Mouse (Mus musculus): ENCODE results near the gene Loxl4.
A peak's percentile ranks its signal among the peaks of the same experiment; 100 is the strongest.

Loxl4 gene

DNA sequence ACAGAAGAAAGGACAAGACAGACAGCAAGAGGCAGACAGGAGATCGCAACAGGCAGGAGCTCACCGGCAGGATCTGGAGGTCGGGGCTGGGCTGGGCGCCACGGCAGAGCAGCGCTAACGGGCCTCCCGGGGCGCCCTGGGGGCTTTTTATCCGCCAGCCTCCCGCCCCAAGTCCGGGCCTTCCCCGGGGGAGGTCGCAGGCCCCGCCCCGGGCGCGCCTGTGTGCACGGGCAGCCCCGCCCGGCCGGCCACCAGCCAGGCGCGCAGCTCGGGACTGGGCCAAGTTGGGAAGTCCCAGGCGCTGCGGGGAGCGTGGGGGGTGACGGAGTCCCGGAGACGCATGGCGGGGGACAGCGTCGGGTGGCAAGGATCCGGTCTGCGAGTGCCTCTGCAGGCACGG, at the start of gene Loxl4:
Loxl4 (minus strand) TSS at position 160 of the 400 bp plus-strand sequence.
- DNase-seq (ENCODE audit: low spot score) = peak; percentile 54

DNA sequence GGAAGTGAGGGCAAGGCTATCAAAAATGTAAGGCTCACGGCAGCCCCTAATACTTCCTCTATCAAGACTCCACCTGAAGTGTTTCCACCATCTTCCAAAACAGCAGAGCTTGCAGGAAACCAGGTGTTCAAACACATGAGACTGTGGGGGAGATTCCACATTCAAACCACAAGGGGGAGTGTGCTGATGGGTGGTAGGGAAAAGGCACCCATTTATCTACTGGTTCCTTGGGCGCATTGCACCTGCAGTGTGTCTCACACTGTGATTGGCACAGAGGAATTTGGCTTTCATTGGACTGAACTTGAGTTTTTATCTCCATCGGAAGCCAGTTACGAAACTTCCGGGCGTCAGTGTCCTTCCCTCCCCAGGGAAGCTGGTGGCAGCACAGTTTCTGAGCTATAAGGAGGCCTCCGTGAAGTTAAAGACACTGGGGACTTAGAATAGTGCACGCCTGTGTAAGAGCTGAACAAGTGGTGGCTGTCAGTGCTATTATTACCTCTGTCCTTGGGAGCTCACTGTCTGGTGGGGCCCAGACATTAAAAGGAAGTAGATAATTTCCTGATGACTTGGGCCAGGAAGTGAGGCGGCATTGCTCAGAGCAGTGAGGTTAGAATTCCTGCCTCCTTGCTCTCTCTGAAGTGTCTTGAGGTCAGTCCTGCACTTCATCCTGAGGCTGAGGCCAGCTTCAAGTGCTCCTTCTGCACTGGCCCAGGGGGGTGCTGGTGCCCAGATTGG, 49.0 kb upstream of the Loxl4 start:
- DNase-seq (ENCODE audit: low spot score) = no peak

- no peak for DNase-seq (ENCODE audit: low spot score)
Observed at GRCm38 (mm10) chr19:42660244-42660565, 47.6 kb upstream of the Loxl4 start.

DNA sequence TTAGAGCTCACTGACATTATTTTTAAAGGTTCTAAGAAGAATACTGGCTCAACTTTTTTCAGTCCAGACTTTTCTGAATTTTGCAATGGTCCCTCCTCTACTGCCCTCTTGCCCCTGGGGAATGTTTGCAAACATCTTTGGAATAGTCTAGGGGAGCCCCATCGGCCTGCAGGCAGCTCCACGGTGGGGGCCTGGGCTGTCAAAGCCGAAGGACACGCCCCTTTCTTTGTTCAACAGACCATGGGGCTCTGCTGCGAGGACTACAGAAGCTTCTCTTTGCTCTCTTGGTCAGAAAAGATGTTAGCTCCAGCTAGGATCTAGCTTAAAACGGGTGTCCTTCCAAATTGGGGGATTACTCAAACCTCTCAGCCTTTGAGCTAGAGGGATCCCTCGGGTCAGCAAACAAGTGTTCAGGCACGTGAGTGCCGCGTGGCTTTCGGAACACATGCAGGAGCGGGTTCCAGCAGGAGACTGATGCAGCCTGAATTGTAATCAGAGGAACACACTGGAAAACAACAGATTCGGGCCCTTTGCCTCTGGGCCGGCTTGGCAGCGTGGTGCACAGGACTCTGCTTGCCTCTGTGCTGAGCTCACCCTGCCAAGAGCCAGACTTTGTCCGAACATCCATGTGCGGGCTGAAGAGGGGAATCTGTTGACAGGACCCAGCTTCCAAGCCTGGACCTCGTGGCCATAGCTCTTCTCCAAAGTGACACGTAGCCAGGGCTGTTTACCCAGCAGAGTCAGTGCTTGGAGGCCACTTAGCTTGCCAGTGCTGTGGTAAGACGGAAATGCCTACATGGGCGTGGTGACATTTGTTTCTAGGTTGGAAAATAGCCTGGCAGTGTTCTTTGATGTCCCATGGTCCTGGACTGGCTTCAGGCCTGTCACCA, 47.0 kb upstream of the Loxl4 start:
- DNase-seq (ENCODE audit: low spot score) = peak; percentile 48

- no peak for DNase-seq (ENCODE audit: low spot score)
Observed at GRCm38 (mm10) chr19:42658435-42659135, 46.0 kb upstream of the Loxl4 start.

DNA sequence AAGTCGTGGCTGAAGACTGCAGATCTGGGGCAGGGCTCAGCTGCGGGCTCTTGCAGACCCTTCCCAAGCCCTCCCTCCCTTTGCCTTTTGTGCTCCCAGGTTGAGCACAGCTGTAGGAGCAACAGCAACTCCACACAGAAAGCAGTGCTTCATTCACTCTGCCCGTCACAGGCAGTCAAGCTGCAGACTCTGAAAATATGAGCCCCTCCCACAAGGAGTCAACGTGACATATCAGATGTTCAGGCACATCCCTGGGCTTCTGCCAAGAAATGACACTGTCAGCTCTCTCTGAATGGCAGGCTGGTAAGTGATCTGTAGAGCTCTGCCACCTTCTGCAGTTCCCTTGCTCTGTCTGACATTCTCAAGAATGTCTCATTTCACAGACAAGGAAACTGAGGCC, 45.2 kb upstream of the Loxl4 start:
- no peak for DNase-seq (ENCODE audit: low spot score)

DNA sequence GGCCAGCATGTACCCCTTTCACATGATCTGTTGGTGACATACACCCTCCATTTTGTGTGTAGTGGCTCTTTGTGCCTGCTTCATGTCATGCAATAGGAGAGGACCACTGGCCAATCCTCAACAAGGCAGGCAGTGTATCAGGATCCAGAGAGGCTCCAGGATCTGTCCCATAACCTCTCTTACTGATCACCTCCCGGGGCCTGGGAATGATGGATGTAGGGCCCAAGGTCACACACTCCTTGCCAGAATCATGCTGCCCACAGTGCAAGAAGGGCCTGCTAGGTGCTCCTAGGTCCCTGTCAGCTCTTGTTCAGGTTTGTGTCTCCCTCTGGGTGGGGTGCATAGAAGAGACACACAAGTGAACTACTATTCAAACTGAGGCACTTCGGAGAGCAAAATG, 44.7 kb upstream of the Loxl4 start:
- no peak for DNase-seq (ENCODE audit: low spot score)

DNA sequence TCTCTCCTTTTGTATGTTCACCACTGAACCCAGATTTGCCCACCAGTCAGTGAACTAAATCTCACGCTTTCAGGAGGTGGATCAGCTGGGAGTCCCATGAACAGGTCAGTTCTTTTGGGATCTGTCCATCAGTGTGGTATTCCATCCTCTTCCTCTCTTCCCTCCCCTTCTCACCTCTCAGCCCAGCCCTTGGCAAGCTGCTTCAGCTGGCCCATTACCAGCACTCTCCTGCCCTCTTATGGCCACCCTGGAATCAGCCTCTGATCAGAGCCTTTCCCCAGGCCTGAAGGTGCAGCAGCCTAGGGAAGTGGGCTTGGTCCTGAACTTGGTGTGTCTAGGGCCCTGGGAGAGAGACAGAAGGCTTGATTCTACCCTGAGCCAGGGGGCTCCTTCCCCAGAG, 42.4 kb upstream of the Loxl4 start:
- DNase-seq (ENCODE audit: low spot score) = peak; percentile 33

- DNase-seq (ENCODE audit: low spot score) = no peak
Observed at GRCm38 (mm10) chr19:42653091-42653490, 40.5 kb upstream of the Loxl4 start.

- DNase-seq (ENCODE audit: low spot score) = no peak
Observed at GRCm38 (mm10) chr19:42652425-42652824, 39.8 kb upstream of the Loxl4 start.

DNA sequence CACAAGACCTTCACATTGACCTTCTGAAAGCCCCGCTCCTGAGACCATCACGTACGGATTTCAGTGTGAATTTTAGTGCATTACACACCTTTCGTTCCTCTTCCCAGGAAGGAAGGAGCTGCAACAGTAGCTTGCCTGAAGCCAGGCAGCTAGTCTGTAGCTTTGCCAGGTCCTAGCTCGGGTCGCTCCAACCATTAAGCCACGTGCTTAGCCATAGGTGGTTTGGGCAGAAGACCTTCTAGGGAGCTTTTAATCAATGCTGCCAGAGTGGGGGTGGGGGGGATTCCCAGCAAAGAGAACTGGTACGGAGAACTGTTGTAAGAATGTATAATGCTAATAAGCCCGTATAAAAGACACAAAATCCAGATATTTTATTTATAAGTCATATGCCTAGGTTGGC, 27.6 kb upstream of the Loxl4 start:
- DNase-seq (ENCODE audit: low spot score) = no peak

DNA sequence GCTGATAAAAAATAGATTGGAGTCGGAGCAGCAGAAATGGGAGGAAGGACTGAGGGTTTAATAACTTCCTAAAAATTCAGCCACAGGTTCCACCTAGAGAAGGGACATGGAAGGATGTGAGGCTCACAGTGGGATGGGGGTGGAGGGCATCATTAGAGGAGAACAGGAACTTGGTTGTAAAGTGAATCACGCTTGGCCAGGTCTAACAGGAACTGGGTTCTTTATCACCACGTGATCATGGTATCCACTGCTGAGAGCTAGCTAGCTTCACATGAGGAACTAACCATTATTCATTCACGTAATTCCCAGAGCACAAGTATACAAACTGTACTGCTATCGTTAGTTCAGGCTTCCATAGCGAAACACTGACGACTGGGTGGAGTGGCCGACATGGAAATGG, 26.9 kb upstream of the Loxl4 start:
- no peak for DNase-seq (ENCODE audit: low spot score)

- no peak for DNase-seq (ENCODE audit: low spot score)
Observed at GRCm38 (mm10) chr19:42638604-42639481, 26.2 kb upstream of the Loxl4 start.

DNA sequence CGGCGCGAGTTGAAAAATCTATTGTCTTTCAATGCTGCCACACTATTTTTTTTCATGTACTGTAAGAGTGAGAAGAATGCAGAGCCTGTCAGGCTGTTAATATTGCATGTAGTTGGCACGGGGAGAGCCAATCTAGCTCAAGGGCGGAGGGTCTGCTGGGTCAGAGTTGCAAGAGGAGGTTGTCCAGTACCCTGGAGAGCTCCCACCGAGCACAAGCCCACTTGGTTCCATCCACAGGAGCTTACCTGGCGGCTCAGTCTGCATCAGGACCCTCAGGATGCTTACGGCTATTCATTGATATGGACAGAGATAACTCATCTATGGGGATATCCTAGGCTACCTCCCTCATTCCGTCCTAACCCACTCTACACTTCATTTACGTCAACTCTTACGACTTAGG, 24.0 kb upstream of the Loxl4 start:
- no peak for DNase-seq (ENCODE audit: low spot score)

DNA sequence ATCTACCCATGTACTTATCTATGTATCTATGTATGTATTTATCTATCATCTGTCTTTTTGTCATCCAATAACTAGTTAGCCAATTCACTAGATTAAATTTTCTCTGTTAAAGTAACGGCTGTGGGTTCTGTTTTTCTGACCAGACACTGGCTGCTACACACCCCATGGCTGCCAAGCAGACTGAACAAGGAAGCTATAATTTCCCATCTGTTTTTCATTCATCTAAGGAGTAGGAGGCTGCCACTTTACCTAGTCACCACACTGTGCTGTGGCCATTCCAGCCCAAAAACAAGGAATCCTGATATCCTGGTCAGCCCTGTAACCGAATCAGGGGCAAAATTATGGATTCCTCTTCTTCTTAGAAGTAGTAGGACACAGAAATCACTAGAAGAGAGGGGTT, 21.0 kb upstream of the Loxl4 start:
- no peak for DNase-seq (ENCODE audit: low spot score)

DNA sequence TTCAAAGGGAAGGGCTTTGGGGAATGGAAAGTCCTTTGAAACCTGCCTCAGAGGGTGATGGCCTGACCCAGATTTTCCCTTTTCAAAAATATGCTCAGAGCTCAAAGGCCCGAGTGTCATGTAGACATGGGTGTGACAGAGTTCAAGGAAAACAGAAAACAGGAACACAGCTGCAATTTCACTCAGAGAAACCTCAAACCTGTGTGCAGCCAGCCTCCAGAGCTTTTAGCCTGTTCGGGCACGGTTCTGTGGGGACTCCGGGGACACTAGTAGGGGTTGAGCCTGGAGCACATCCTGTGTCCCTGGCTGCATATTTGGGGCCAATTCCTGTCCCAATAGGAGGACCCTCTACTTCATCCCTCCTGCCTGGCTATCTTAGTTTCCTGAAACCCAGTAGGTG, 19.7 kb upstream of the Loxl4 start:
- DNase-seq (ENCODE audit: low spot score) = no peak

- no peak for DNase-seq (ENCODE audit: low spot score)
Observed at GRCm38 (mm10) chr19:42631541-42631961, 18.9 kb upstream of the Loxl4 start.

GRCm38 (mm10) chr19:42628068-42628467, 15.5 kb upstream of the Loxl4 start:
- DNase-seq (ENCODE audit: low spot score) = no peak

DNA sequence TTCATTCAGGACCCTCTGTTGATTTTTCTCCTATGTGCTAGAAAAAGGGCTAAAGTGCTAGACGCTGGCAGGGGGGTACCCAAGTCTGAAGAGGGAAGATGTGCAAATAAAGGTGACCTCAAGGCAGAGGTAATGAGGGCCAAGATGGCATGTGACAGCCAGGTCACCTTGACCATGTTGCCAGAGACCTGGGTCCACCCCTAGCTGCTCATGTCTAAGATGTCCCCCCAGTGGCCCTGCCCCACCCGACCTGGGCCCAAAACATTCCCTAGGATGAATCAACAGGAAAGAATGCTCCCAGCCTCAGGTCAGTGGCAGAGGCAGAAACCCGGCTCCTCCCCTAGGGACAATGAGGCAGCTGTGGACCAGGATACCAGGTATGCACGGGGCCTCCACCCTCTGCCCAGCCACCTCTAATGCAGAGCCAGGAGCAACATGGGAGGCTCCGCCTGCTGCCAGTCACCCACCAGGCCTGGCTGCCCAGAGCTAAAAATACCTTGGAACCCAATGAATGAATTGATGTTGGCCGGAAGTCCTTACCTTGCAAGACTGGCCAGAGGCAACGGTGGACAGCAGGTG, 1.1 kb upstream of the Loxl4 start:
- no peak for DNase-seq (ENCODE audit: low spot score)

DNA sequence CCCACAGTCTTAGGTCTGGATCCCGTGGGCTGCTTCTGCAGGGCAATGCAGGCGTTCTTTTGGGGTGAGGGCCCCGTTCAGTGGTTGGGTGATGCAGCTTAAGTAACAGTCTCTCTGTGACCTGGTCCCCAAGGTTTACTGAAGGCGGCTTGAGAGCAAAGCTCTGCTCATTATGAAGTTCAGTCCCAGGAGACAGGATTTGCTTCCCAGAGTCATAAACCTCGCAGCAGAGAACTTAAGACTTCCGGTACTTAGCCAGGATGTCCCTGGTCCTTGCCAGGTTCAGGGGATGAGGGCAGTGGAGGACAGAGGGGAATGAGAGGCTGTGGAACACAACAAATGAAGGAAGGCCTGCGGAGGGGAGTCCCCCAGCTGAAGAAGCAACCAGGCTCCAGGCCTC, 503 bp upstream of the Loxl4 start:
- DNase-seq (ENCODE audit: low spot score) = no peak

GRCm38 (mm10) chr19:42611746-42612145, 867 bp downstream of the Loxl4 start:
- DNase-seq (ENCODE audit: low spot score) = no peak

DNA sequence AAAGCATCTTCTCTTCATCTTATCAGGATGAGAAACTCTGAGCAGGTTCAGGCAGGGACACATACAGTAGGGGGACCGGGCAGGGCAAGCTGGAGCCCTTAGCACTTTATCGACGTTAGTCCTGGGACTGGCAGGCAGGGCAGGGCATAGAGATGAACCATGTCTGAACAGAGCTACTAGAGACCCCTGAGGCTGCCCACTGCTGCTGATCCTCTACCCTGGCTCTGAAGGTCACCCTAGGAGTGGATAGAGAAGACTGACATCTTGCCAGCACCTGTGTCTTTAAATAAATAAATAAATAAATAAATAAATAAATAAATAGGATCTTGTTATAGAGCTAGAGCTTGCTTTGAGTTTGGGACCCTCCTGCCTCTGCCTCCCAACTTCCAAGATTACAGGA, 2.9 kb downstream of the Loxl4 start:
- DNase-seq (ENCODE audit: low spot score) = no peak

Measured in ovary, adult 18-20 months (tissue).